Mouse (Mus musculus) intestine, postnatal 0 days (tissue): Measurements from ENCODE around the gene Gnl1. TPM values are rescaled to one million over a fixed set of nuclear protein-coding genes. Genes with fewer than 3 reads are reported as not detected.
"Not testable (repeated sequence)": the region's sequence is repeated elsewhere in the genome, so short reads cannot be mapped to it uniquely, and the experiment has no call there.

Experiments used
- ATAC-seq: fragments of 200-750 bp; cut with Nextera tagmentation; 2 replicates; pipeline ENCODE4 v1.8.0; 2017; ENCODE audit warnings: mild to moderate bottlenecking, moderate TSS enrichment, moderate library complexity
- H3K27ac ChIP-seq: fragments of 300-500 bp; sonication (generic); 2 replicates; pipeline ENCODE4 v1.5.1; 2014; ENCODE audit warnings: mild to moderate bottlenecking, low read depth, low read length, moderate library complexity
- H3K27me3 ChIP-seq: fragments of 300-500 bp; sonication (generic); replicated peaks from 2 replicates; pipeline ENCODE4 v1.6.1; 2014; ENCODE audit warnings: low read length, mixed read lengths; ENCODE audit not compliant: control insufficient read depth, insufficient read depth
- H3K36me3 ChIP-seq: fragments of 300-500 bp; sonication (generic); 2 replicates; pipeline ENCODE4 v1.6.1; 2014; ENCODE audit warnings: mild to moderate bottlenecking, moderate library complexity; ENCODE audit not compliant: control insufficient read depth, insufficient read depth
- H3K4me1 ChIP-seq: fragments of 300-500 bp; sonication (generic); replicated peaks from 2 replicates; pipeline ENCODE4 v1.6.1; 2014; ENCODE audit warnings: antibody characterized with exemption, low read length, mixed read lengths; ENCODE audit not compliant: control insufficient read depth, insufficient read depth
- H3K4me2 ChIP-seq: fragments of 300-500 bp; sonication (generic); replicated peaks from 2 replicates; pipeline ENCODE4 v1.6.1; 2014; ENCODE audit warnings: low read depth, mild to moderate bottlenecking, moderate library complexity
- H3K4me3 ChIP-seq: fragments of 300-500 bp; sonication (generic); 2 replicates; pipeline ENCODE4 v1.5.1; 2014; ENCODE audit warnings: low read depth, low read length
- H3K9ac ChIP-seq: fragments of 300-500 bp; sonication (generic); 2 replicates; pipeline ENCODE4 v1.6.1; 2014; ENCODE audit warnings: mild to moderate bottlenecking, low read depth, low read length
- H3K9me3 ChIP-seq: fragments of 300-500 bp; sonication (generic); 2 replicates; pipeline ENCODE4 v1.6.1; 2016; ENCODE audit warnings: mixed run types; ENCODE audit not compliant: control insufficient read depth
- CTCF ChIP-seq: sonication (generic); IDR thresholded peaks from 2 replicates; pipeline ENCODE4 v1.5.1; 2016; ENCODE audit warnings: low read depth, mild to moderate bottlenecking, control low read depth, antibody characterized with exemption, moderate library complexity
- WGBS: fragments of 180-500 bp; shearing (Covaris S2); extraction: QIAGEN DNeasy Blood & Tissue Kit; methylation state at CpG from one replicate; pipeline ENCODE4 v1.1.7; 2014; 5-methylcytosine and 5-hydroxymethylcytosine counted together
- polyA plus RNA-seq: library from polyadenylated mRNA; unstranded; fragments of >200 nt; fragmentation: Nextera tagmentation; extraction: Ambion mirVana; gene quantifications from 2 replicates; pipeline ENCODE4 v1.2.1, GENCODE M21; 2015

Gnl1 gene
- polyA plus RNA-seq, 1 experiment from 2014 or later, result 29.4 TPM

GRCm38 (mm10) chr17:35999356-35999755 is 19.7 kb downstream of the Gnl1 start:
- Histone ChIP-seq H3K9me3 (no peaks in the 10 kb centered on the region), H3K9ac (no peak overlapping the region), H3K4me3 (no peak overlapping the region), H3K27ac (no peak overlapping the region), H3K4me2 (no peak overlapping the region), H3K36me3 (no peaks in the 10 kb centered on the region), H3K27me3 (no peaks in the 10 kb centered on the region), H3K4me1 (peaks cover 8% of the 10 kb centered on the region)
- no peak for TF ChIP-seq CTCF
- 84% methylated on average over 7 of the region's 7 CpGs for WGBS
- ATAC-seq, result no peak

GRCm38 (mm10) chr17:36000349-36000748 is 20.7 kb downstream of the Gnl1 start:
- Histone ChIP-seq H3K9ac (no peak overlapping the region), H3K36me3 (no peaks in the 10 kb centered on the region), H3K27me3 (no peaks in the 10 kb centered on the region), H3K9me3 (no peaks in the 10 kb centered on the region), H3K4me2 (no peak overlapping the region), H3K27ac (no peak overlapping the region), H3K4me3 (no peak overlapping the region), H3K4me1 (peaks cover 8% of the 10 kb centered on the region)
- WGBS, result 46% methylated on average over 4 of the region's 4 CpGs
- no peak for ATAC-seq
- TF ChIP-seq CTCF, result no peak

GRCm38 (mm10) chr17:36001121-36001897 is 21.7 kb downstream of the Gnl1 start:
- Histone ChIP-seq H3K9me3 (no peaks in the 10 kb centered on the region), H3K4me3 (no peak overlapping the region), H3K4me2 (no peak overlapping the region), H3K9ac (no peak overlapping the region), H3K36me3 (no peaks in the 10 kb centered on the region), H3K27me3 (no peaks in the 10 kb centered on the region), H3K4me1 (peaks cover 8% of the 10 kb centered on the region), H3K27ac (no peak overlapping the region)
- no peak for ATAC-seq
- WGBS, result 86% methylated on average over 12 of the region's 12 CpGs
- no peak for TF ChIP-seq CTCF

- Histone ChIP-seq H3K27me3 (no peaks in the 10 kb centered on the region), H3K36me3 (no peaks in the 10 kb centered on the region), H3K4me2 (no peak overlapping the region), H3K4me1 (peaks cover 8% of the 10 kb centered on the region), H3K27ac (no peak overlapping the region), H3K4me3 (no peak overlapping the region), H3K9ac (no peak overlapping the region), H3K9me3 (no peaks in the 10 kb centered on the region)
- ATAC-seq, result no peak
- TF ChIP-seq CTCF, result no peak
- 98% methylated on average over 6 of the region's 6 CpGs for WGBS
Observed at GRCm38 (mm10) chr17:36001966-36002365, 22.3 kb downstream of the Gnl1 start.

- no peak for TF ChIP-seq CTCF
- no peak for ATAC-seq
Observed at GRCm38 (mm10) chr17:36003331-36003730, 23.7 kb downstream of the Gnl1 start.

GRCm38 (mm10) chr17:36004409-36004808 is 24.8 kb downstream of the Gnl1 start:
- not testable (repeated sequence) for H3K4me3 ChIP-seq, H3K9ac ChIP-seq, H3K27me3 ChIP-seq, H3K36me3 ChIP-seq, ATAC-seq, H3K4me1 ChIP-seq, H3K9me3 ChIP-seq, H3K4me2 ChIP-seq, H3K27ac ChIP-seq
- 84% methylated on average over 7 of the region's 7 CpGs for WGBS

More at GRCm38 (mm10) chr17:36003331-36003730, 23.7 kb downstream of the Gnl1 start:
- Histone ChIP-seq H3K4me1 (no peaks in the 10 kb centered on the region), H3K4me2 (no peak overlapping the region), H3K9ac (no peak overlapping the region), H3K36me3 (no peaks in the 10 kb centered on the region), H3K27me3 (no peaks in the 10 kb centered on the region), H3K4me3 (no peak overlapping the region), H3K9me3 (no peaks in the 10 kb centered on the region), H3K27ac (no peak overlapping the region)
- WGBS, result 94% methylated on average over 7 of the region's 7 CpGs

GRCm38 (mm10) chr17:36014977-36015376 is 35.3 kb downstream of the Gnl1 start:
- Histone ChIP-seq H3K9ac (no peak overlapping the region), H3K4me1 (0 out of 2 replicates have a peak, but pooled peaks cover 2% of the 10 kb centered on the region), H3K27me3 (no peaks in the 10 kb centered on the region), H3K27ac (no peak overlapping the region), H3K4me2 (no peak overlapping the region), H3K4me3 (no peak overlapping the region), H3K9me3 (no peaks in the 10 kb centered on the region), H3K36me3 (peaks cover 13% of the 10 kb centered on the region; the same call in 1 of the 2 replicates)
- ATAC-seq, result no peak
- no peak for TF ChIP-seq CTCF
- 92% methylated on average over 5 of the region's 5 CpGs for WGBS
